Mouse (Mus musculus) liver, postnatal 0 days (tissue): ENCODE results near the gene Dbil5. TPM values are rescaled to one million over a fixed set of nuclear protein-coding genes. Genes with fewer than 3 reads are reported as not detected.
A peak's percentile ranks its signal among the peaks of the same experiment; 100 is the strongest.

ENCODE experiments used
- ATAC-seq: fragments of 200-750 bp; cut with Nextera tagmentation; 2 replicates; pipeline ENCODE4 v1.8.0; 2017; ENCODE audit warnings: mild to moderate bottlenecking, moderate library complexity
- DNase-seq: peaks from one replicate; pipeline ENCODE4 v3.0.0-alpha.2; 2016
- H3K27ac ChIP-seq: fragments of 300-500 bp; sonication (generic); 2 replicates; pipeline ENCODE4 v1.5.1; 2014; ENCODE audit warnings: antibody characterized with exemption, moderate library complexity, mild to moderate bottlenecking, low read depth
- H3K27me3 ChIP-seq: fragments of 300-500 bp; sonication (generic); 2 replicates; pipeline ENCODE4 v1.6.1; 2014; ENCODE audit warnings: low read length, control low read depth, mixed read lengths; ENCODE audit not compliant: insufficient read depth
- H3K36me3 ChIP-seq: fragments of 300-500 bp; sonication (generic); replicated peaks from 2 replicates; pipeline ENCODE4 v1.6.1; 2014; ENCODE audit warnings: mild to moderate bottlenecking, control low read depth, low read length, moderate library complexity, mixed read lengths; ENCODE audit not compliant: insufficient read depth
- H3K4me1 ChIP-seq: fragments of 300-500 bp; sonication (generic); 2 replicates; pipeline ENCODE4 v1.6.1; 2014; ENCODE audit warnings: antibody characterized with exemption, mild to moderate bottlenecking, control low read depth; ENCODE audit not compliant: insufficient read depth
- H3K4me2 ChIP-seq: fragments of 300-500 bp; sonication (generic); 2 replicates; pipeline ENCODE4 v1.6.1; 2014; ENCODE audit warnings: low read depth, mild to moderate bottlenecking, low read length, moderate library complexity, mixed read lengths
- H3K4me3 ChIP-seq: fragments of 300-500 bp; sonication (generic); 2 replicates; pipeline ENCODE4 v1.5.1; 2014; ENCODE audit warnings: low read depth, low read length
- H3K9ac ChIP-seq: fragments of 300-500 bp; sonication (generic); replicated peaks from 2 replicates; pipeline ENCODE4 v1.6.1; 2014; ENCODE audit warnings: mild to moderate bottlenecking, moderate library complexity
- H3K9me3 ChIP-seq: fragments of 300-500 bp; sonication (generic); 2 replicates; pipeline ENCODE4 v1.6.1; 2016; ENCODE audit warnings: mild to moderate bottlenecking, control low read depth, low read length, mixed read lengths
- CTCF ChIP-seq: sonication (generic); IDR thresholded peaks from 2 replicates; pipeline ENCODE4 v1.5.1; 2016; ENCODE audit warnings: antibody characterized with exemption, low read depth
- EP300 ChIP-seq: IDR thresholded peaks from 2 replicates; pipeline ENCODE4 v1.6.1; 2016; ENCODE audit warnings: antibody characterized with exemption, low read depth, mild to moderate bottlenecking
- WGBS: fragments of 180-500 bp; shearing (Covaris S2); extraction: QIAGEN DNeasy Blood & Tissue Kit; methylation state at CpG from one replicate; pipeline ENCODE4 v1.1.7; 2014; ENCODE audit not compliant: insufficient replicate concordance; 5-methylcytosine and 5-hydroxymethylcytosine counted together
- polyA plus RNA-seq: library from polyadenylated mRNA; unstranded; fragments of >200 nt; fragmentation: Nextera tagmentation; extraction: Ambion mirVana; gene quantifications from 2 replicates; pipeline ENCODE4 v1.2.1, GENCODE M21; 2015

The Dbil5 gene
- polyA plus RNA-seq, 1 experiment from 2014 or later, result 0.73 TPM

GRCm38 (mm10) chr11:76267550-76267949 lies 50.1 kb downstream of the Dbil5 start:
- H3K9ac ChIP-seq, result no peak overlapping the region
- no peak overlapping the region for H3K4me3 ChIP-seq
- H3K4me2 ChIP-seq, result no peak overlapping the region
- TF ChIP-seq CTCF, result no peak
- TF ChIP-seq EP300, result no peak
- 70% methylated on average over 7 of the region's 7 CpGs for WGBS
- no peaks in the 10 kb centered on the region for H3K4me1 ChIP-seq
- H3K9me3 ChIP-seq, result no peaks in the 10 kb centered on the region
- no peaks in the 10 kb centered on the region for H3K27me3 ChIP-seq
- no peaks in the 10 kb centered on the region for H3K36me3 ChIP-seq
- peak overlapping the region; percentile 53 for H3K27ac ChIP-seq
- no peak for DNase-seq
- ATAC-seq, result no peak

- DNase-seq (no peak), ATAC-seq (peak; percentile 23; the same call in 1 of the 2 replicates)
- H3K27ac ChIP-seq, result peak overlapping the region; percentile 69
- no peaks in the 10 kb centered on the region for H3K4me1 ChIP-seq
- no peaks in the 10 kb centered on the region for H3K27me3 ChIP-seq
- no peaks in the 10 kb centered on the region for H3K36me3 ChIP-seq
- TF ChIP-seq CTCF (no peak), EP300 (no peak)
- no peaks in the 10 kb centered on the region for H3K9me3 ChIP-seq
- WGBS, result 50% methylated on average over 5 of the region's 5 CpGs
- no peak overlapping the region for H3K9ac ChIP-seq
- H3K4me2 ChIP-seq, result no peak overlapping the region
- H3K4me3 ChIP-seq, result no peak overlapping the region
Measured at GRCm38 (mm10) chr11:76268001-76268459, 50.6 kb downstream of the Dbil5 start.

Other genes starting within 250 kb of the Dbil5 start
- not detected in 2 replicates for gene 1700016K19Rik, start 217.7 kb upstream of the Dbil5 start, polyA plus RNA-seq
- gene Rflnb, start 189.8 kb upstream of the Dbil5 start, polyA plus RNA-seq, result 7.8 and 7.9 TPM in 2 replicates
- 15.4 and 16.2 TPM in 2 replicates for gene Vps53, start 38.0 kb upstream of the Dbil5 start, polyA plus RNA-seq
- gene Fam57a, start 37.9 kb upstream of the Dbil5 start, polyA plus RNA-seq, result 2.3 and 2.5 TPM in 2 replicates
- gene Gemin4, start 56 bp downstream of the Dbil5 start, polyA plus RNA-seq, result 6.8 and 9.5 TPM in 2 replicates
- 13.9 and 14.8 TPM in 2 replicates for gene Mrm3, start 26.1 kb downstream of the Dbil5 start, polyA plus RNA-seq
- 41.8 and 43.6 TPM in 2 replicates for gene Glod4, start 26.1 kb downstream of the Dbil5 start, polyA plus RNA-seq
- 2.5 and 2.6 TPM in 2 replicates for gene Nxn, start 181.5 kb downstream of the Dbil5 start, polyA plus RNA-seq
- gene Timm22, start 189.3 kb downstream of the Dbil5 start, polyA plus RNA-seq, result 35.0 and 38.4 TPM in 2 replicates